Mouse (Mus musculus): ENCODE measurements around the gene Uqcrq. TPM values are rescaled to one million over a fixed set of nuclear protein-coding genes. Genes with fewer than 3 reads are reported as not detected.

Uqcrq gene
- polyA plus RNA-seq, 1 experiment from 2014 or later = 916 TPM

DNA sequence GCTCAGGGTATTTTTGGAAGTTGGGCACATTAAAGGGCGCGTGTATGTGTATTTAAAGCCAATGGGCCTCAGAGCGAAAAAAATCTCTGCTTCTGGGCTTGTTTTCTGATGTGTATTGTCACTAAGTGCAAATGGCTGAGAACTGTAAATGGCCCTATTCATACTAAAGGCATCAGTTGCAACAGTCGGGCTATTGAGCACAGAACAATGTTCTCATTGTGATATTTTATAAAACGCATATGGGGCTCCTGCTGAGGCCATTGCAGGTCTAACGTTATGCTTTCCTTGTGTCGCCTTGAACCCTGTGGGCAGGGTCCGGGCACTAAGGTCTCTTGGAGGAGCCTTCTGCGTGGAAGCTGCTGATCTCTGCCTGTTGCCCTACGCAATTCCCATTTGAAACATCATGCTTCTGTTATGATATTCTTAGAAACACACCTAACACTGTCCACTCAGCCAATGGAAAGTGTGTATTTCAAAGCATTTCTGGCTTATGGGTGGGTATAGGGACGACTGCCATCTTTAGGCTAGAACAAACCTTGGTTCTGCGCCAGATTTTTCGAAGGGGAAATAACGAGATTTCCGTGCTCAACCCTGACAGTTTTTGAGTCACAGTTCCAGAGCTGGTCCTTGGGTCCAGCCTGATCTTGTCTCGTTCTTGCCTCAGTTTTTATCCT lies 38.8 kb upstream of the Uqcrq start:
- WGBS = 25% methylated on average over 16 of the region's 16 CpGs
- Histone ChIP-seq H3K9ac (ENCODE audit: low read depth, low read length) (no peak overlapping the region; the same call in 1 of the 2 replicates), H3K27me3 (replicated peaks; ENCODE audit: control insufficient read depth, insufficient read depth, low read length) (peaks cover 30% of the 10 kb centered on the region)

DNA sequence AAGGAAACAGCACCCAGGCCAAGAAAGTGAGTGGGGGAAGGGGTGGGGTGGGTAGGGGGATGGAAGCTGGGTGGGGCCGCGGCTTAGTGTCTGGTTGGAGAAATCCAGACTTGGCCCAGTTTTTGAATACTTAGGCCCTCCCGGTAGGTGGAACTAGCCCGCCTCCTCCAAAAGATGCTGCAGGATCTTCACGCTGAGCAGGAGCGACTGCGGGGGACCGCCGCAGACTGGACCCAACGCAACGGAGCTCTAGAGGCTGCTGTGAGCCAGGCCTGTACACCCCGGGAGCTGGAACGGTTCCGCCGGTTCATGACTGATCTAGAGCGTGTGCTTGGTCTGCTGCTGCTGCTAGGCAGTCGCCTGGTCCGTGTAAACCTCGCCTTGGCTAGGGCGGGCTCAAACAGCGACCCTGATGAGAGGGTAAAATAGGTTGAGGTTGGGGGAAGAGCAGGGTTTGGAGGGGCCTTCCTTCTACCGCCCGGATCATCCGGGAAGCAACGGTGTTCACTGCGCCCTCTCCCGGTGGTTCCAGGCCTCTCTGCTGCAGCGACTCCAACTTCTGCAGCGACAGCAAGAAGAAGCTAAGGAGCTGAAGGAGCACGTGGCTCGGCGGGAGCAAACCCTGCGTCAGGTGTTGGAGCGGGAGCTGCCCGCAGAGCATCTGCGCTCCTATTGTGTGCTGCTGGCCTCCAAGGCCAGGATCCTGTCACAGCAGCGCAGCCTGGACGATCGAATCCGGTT lies 35.8 kb upstream of the Uqcrq start:
- peak; percentile 74 for ATAC-seq
- no peaks in the 10 kb centered on the region for H3K9me3 ChIP-seq (ENCODE audit: control insufficient read depth, low read length)
- H3K4me2 ChIP-seq (ENCODE audit: low read length) = peak overlapping the region; percentile 64
- H3K27ac ChIP-seq (ENCODE audit: low read depth, low read length) = no peak overlapping the region
- H3K27me3 ChIP-seq (replicated peaks; ENCODE audit: control insufficient read depth, insufficient read depth, low read length) = peaks cover 55% of the 10 kb centered on the region
- WGBS = 7% methylated on average over 40 of the region's 40 CpGs
- H3K36me3 ChIP-seq (ENCODE audit: control insufficient read depth, insufficient read depth, low read length) = no peaks in the 10 kb centered on the region
- peak overlapping the region; percentile 69 for H3K9ac ChIP-seq (ENCODE audit: low read depth, low read length)
- peaks cover 31% of the 10 kb centered on the region for H3K4me1 ChIP-seq (ENCODE audit: control insufficient read depth, insufficient read depth, low read depth, low read length)
- H3K4me3 ChIP-seq (ENCODE audit: low read length) = peak overlapping the region; percentile 41

More for the DNA sequence above, 38.8 kb upstream of the Uqcrq start:
- H3K4me3 ChIP-seq (ENCODE audit: low read length) = no peak overlapping the region; the same call in none of the 2 replicates
- H3K27ac ChIP-seq (ENCODE audit: low read depth, low read length) = no peak overlapping the region; the same call in 1 of the 2 replicates
- H3K4me1 ChIP-seq (ENCODE audit: control insufficient read depth, insufficient read depth, low read depth, low read length) = peaks cover 22% of the 10 kb centered on the region
- H3K36me3 ChIP-seq (ENCODE audit: control insufficient read depth, insufficient read depth, low read length) = no peaks in the 10 kb centered on the region
- H3K4me2 ChIP-seq (ENCODE audit: low read length) = peak overlapping the region; percentile 59
- H3K9me3 ChIP-seq (ENCODE audit: control insufficient read depth, low read length) = no peaks in the 10 kb centered on the region
- 0 out of 2 replicates have a peak, but pooled peaks have one; percentile 3 for ATAC-seq

DNA sequence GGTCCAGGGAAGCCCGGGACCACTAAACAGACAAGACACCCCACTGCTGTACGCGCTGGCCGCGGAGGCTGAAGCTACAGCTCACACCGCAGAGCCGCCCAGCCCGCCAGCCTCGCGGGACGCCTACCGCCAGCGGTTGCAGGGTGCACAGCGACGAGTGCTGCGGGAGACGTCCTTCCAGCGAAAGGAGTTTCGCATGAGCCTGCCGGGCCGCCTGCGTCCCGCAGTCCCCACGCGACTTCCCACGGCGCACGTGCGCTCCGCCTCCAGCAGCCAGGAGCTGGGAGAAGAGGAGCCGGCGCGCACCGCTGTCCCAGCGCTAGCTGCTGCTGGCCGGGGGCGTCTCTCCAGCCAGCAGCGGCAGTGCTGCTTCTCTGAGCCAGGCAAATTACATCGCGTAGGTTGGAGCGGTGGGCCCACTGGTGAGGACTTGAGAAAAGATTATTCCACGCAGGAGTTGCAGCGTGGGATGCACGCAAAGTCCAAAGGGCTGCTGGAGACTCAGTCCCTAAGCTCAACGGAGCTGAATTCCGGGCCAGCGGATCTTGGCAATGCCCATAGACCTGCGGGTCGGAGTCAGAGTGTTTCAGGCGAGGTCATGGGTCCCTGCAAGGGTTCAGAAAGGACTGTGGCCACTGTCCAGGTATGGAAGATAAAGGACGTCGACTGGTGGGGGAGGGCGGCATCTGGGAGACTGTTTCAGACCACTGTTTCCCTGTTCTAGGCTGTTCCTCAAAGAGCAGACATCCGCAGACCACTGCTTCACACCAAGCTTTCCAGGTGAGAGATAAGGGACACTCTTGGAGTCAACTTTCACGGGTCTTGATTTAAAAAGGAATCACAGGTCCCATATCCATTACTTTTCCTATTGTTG lies 33.2 kb upstream of the Uqcrq start:
- Histone ChIP-seq H3K36me3 (ENCODE audit: control insufficient read depth, insufficient read depth, low read length) (no peaks in the 10 kb centered on the region), H3K27ac (ENCODE audit: low read depth, low read length) (no peak overlapping the region), H3K4me2 (ENCODE audit: low read length) (peak overlapping the region; percentile 93), H3K4me3 (ENCODE audit: low read length) (peak overlapping the region; percentile 46), H3K9ac (ENCODE audit: low read depth, low read length) (peak overlapping the region; percentile 54), H3K27me3 (replicated peaks; ENCODE audit: control insufficient read depth, insufficient read depth, low read length) (peaks cover 62% of the 10 kb centered on the region), H3K4me1 (ENCODE audit: control insufficient read depth, insufficient read depth, low read depth, low read length) (peaks cover 17% of the 10 kb centered on the region), H3K9me3 (ENCODE audit: control insufficient read depth, low read length) (no peaks in the 10 kb centered on the region)
- no peak for ATAC-seq
- 8% methylated on average over 55 of the region's 55 CpGs for WGBS

DNA sequence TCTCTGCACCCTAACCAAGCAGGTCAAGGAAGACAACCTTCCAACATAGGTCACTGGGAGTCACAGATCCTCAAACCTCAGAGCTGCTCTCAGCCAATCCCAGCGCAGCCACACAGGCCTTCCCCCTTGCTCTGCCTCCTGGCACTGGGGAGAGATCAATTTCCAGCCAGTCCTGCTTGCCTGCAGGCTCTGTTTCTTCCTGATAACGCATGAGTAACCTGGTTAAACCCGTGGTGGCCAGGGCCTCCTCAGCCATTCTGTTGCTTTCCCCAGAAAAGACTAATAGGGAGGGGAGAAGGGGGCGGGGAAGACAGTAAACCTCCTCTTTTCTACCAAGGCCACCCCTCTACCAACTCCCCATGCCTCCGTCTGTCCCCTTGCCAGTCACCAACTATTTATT lies 31.1 kb upstream of the Uqcrq start:
- Histone ChIP-seq H3K4me2 (ENCODE audit: low read length) (no peak overlapping the region), H3K4me1 (ENCODE audit: control insufficient read depth, insufficient read depth, low read depth, low read length) (peaks cover 21% of the 10 kb centered on the region), H3K27ac (ENCODE audit: low read depth, low read length) (no peak overlapping the region), H3K9me3 (ENCODE audit: control insufficient read depth, low read length) (no peaks in the 10 kb centered on the region), H3K36me3 (ENCODE audit: control insufficient read depth, insufficient read depth, low read length) (no peaks in the 10 kb centered on the region), H3K27me3 (replicated peaks; ENCODE audit: control insufficient read depth, insufficient read depth, low read length) (peaks cover 62% of the 10 kb centered on the region), H3K4me3 (ENCODE audit: low read length) (no peak overlapping the region), H3K9ac (ENCODE audit: low read depth, low read length) (no peak overlapping the region)
- ATAC-seq = no peak
- 18% methylated on average over 5 of the region's 5 CpGs for WGBS

DNA sequence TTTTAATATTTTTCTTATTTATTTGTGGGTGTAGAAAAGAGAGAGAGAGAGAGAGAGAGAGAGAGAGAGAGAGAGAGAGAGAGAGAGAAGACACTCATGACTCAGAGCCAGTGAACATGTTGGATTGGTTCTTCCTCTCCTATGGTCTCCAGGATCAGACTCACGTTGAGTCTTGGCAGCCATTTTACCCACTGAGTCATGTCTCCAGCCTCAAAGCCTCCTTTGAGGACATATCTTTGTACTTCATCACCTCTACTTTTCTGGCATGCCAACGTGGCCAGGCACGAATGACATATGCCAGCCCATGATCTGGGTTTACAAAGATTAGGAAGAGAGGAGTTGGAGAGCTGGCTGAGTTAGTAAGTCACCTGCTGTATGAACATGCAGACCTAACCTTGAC lies 29.6 kb upstream of the Uqcrq start:
- Histone ChIP-seq H3K4me2 (ENCODE audit: low read length) (no peak overlapping the region), H3K9ac (ENCODE audit: low read depth, low read length) (no peak overlapping the region), H3K4me1 (ENCODE audit: control insufficient read depth, insufficient read depth, low read depth, low read length) (peaks cover 14% of the 10 kb centered on the region), H3K36me3 (ENCODE audit: control insufficient read depth, insufficient read depth, low read length) (no peaks in the 10 kb centered on the region), H3K27ac (ENCODE audit: low read depth, low read length) (no peak overlapping the region), H3K4me3 (ENCODE audit: low read length) (no peak overlapping the region), H3K27me3 (replicated peaks; ENCODE audit: control insufficient read depth, insufficient read depth, low read length) (peaks cover 59% of the 10 kb centered on the region), H3K9me3 (ENCODE audit: control insufficient read depth, low read length) (no peaks in the 10 kb centered on the region)
- WGBS = 87% methylated on average over 3 of the region's 3 CpGs
- no peak for ATAC-seq

DNA sequence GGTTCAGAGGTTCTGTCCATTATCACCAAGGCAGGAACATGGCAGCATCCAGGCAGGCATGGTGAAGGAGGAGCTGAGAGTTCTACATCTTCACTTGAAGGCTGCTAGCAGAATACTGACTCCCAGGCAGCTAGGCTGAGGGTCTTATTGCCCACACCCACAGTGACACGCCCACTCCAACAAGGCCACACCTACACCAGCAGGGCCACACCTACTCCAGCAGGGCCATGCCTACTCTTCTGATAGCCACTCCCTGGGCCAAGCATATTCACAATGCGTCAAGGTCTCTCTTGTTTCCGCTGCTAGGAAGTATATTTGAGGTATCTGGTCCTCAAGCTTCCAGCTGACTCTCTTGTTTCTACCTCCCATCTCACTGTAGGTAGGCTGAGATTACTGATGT lies 28.4 kb upstream of the Uqcrq start:
- 63% methylated on average over 3 of the region's 3 CpGs for WGBS
- Histone ChIP-seq H3K4me1 (ENCODE audit: control insufficient read depth, insufficient read depth, low read depth, low read length) (peaks cover 14% of the 10 kb centered on the region), H3K27me3 (replicated peaks; ENCODE audit: control insufficient read depth, insufficient read depth, low read length) (peaks cover 50% of the 10 kb centered on the region), H3K36me3 (ENCODE audit: control insufficient read depth, insufficient read depth, low read length) (no peaks in the 10 kb centered on the region), H3K27ac (ENCODE audit: low read depth, low read length) (no peak overlapping the region), H3K4me2 (ENCODE audit: low read length) (no peak overlapping the region), H3K9me3 (ENCODE audit: control insufficient read depth, low read length) (no peaks in the 10 kb centered on the region), H3K9ac (ENCODE audit: low read depth, low read length) (no peak overlapping the region), H3K4me3 (ENCODE audit: low read length) (no peak overlapping the region)
- no peak for ATAC-seq

DNA sequence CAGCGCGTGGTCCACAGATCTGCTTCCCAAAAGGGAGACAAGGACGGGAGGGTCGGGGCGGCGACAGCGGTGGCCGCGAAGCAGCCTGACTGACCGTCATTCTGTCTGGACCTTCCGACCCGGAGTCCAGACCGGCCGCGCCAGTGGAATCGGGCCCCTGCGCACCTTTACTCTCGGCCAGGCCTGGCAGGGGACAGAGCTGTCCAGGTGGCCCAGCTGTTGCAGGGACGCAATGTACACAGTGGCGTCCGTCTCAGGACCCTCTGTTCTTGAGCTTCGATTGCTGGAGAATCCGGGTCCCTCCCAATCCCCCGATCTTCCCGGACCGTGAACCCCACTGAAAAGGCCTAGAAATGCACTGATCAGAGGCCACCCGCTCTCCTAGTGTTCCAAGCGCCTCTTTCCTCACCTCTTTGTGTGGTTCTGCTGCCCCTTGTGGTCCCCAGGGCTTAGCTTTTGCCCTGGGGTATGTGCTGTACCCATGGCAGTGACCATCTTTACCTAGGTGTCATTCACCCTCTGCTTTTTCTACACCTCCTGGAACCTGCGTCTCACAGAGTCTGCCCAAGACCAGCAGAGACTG lies 26.8 kb upstream of the Uqcrq start:
- Histone ChIP-seq H3K4me2 (ENCODE audit: low read length) (peak overlapping the region; percentile 80), H3K9me3 (ENCODE audit: control insufficient read depth, low read length) (no peaks in the 10 kb centered on the region), H3K27ac (ENCODE audit: low read depth, low read length) (no peak overlapping the region), H3K36me3 (ENCODE audit: control insufficient read depth, insufficient read depth, low read length) (no peaks in the 10 kb centered on the region), H3K27me3 (replicated peaks; ENCODE audit: control insufficient read depth, insufficient read depth, low read length) (peaks cover 36% of the 10 kb centered on the region), H3K9ac (ENCODE audit: low read depth, low read length) (peak overlapping the region; percentile 58), H3K4me3 (ENCODE audit: low read length) (peak overlapping the region; percentile 45), H3K4me1 (ENCODE audit: control insufficient read depth, insufficient read depth, low read depth, low read length) (peaks cover 5% of the 10 kb centered on the region)
- ATAC-seq = no peak
- 6% methylated on average over 28 of the region's 29 CpGs for WGBS

DNA sequence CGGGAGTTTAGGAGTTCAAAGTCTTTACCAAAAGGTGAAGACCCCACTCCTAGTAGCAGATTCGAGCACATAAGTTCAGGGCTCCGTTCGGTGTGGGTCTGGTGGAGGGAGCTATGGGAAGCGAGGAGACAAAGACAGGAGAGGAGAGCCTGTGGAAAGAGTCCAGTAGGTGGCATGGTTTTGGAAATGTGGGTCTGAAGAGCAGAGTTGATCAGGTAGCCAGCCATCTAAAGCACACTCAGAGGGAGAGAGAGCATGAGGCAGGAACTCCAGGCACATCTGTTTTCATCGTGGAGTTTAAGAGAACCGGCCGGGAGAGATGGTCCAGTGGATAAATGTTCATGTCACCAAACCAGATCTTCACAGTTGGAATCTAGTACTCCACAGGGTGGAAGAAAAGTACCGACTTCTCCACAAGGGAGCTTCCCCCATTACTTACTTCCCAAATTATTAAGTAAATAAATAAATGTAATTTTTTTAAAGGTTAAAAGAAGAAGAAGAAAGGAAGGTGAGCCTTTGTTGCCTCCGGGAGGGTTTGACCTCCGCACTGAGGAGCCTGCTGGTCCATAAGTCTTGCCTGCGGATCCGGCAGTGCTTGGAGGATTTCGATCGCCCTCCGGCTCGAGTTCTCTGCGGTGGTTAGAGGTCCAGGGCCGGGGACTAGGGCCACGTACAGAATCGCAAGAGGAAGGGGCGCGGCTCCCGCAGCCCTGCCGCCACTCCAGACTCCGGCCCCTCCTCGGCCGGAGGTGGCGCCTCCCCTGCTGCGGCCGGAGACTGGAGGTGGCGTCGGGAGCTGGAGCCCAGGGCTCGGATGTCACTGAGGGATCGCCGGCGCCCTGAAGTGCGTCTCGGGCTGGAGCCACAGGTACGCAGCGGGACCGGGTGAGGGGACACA lies 26.1 kb upstream of the Uqcrq start, which contains the start of the genes Gm10447 and Shroom1:
Gm10447 (minus strand) TSS at position 637 of the 898 bp plus-strand sequence.
Shroom1 (plus strand) TSS at position 732 of the 898 bp plus-strand sequence.
- Histone ChIP-seq H3K27me3 (replicated peaks; ENCODE audit: control insufficient read depth, insufficient read depth, low read length) (peaks cover 29% of the 10 kb centered on the region), H3K27ac (ENCODE audit: low read depth, low read length) (no peak within 1 kb of the TSS), H3K4me3 (ENCODE audit: low read length) (peak within 1 kb of the TSS; percentile 45), H3K4me1 (ENCODE audit: control insufficient read depth, insufficient read depth, low read depth, low read length) (peaks cover 5% of the 10 kb centered on the region), H3K9ac (ENCODE audit: low read depth, low read length) (peak within 1 kb of the TSS; percentile 58), H3K4me2 (ENCODE audit: low read length) (peak within 1 kb of the TSS; percentile 80), H3K9me3 (ENCODE audit: control insufficient read depth, low read length) (no peaks in the 10 kb centered on the region), H3K36me3 (ENCODE audit: control insufficient read depth, insufficient read depth, low read length) (no peaks in the 10 kb centered on the region)
- 5% methylated on average over 38 of the region's 42 CpGs for WGBS
- peak; percentile 67 for ATAC-seq

Measured in hindbrain, embryonic 16.5 days (tissue).